Mouse (Mus musculus) ovary, adult 18-20 months (tissue): ENCODE results near the gene 2410004B18Rik.
"Not testable (repeated sequence)": the region's sequence is repeated elsewhere in the genome, so short reads cannot be mapped to it uniquely, and the experiment has no call there.

ENCODE experiments used
- DNase-seq: peaks from one replicate; pipeline ENCODE4 v3.0.0; 2022; ENCODE audit warnings: low spot score, mixed read lengths

The 2410004B18Rik gene

GRCm38 (mm10) chr3:145937505-145938404 lies at the start of gene 2410004B18Rik:
Gene 2410004B18Rik (plus strand): TSS chr3:145938014.
- DNase-seq, result peak; percentile 78

- no peak for DNase-seq
Measured at GRCm38 (mm10) chr3:145890346-145891132, 47.3 kb upstream of the 2410004B18Rik start.

GRCm38 (mm10) chr3:145892451-145892850 lies 45.4 kb upstream of the 2410004B18Rik start:
- DNase-seq, result no peak

GRCm38 (mm10) chr3:145894131-145894530 lies 43.7 kb upstream of the 2410004B18Rik start:
- DNase-seq, result no peak

- no peak for DNase-seq
Measured at GRCm38 (mm10) chr3:145897749-145898148, 40.1 kb upstream of the 2410004B18Rik start.

- DNase-seq, result no peak
Measured at GRCm38 (mm10) chr3:145899832-145900231, 38.0 kb upstream of the 2410004B18Rik start.

- no peak for DNase-seq
Measured at GRCm38 (mm10) chr3:145903530-145903929, 34.3 kb upstream of the 2410004B18Rik start.

- no peak for DNase-seq
Measured at GRCm38 (mm10) chr3:145904850-145905776, 32.7 kb upstream of the 2410004B18Rik start.

GRCm38 (mm10) chr3:145906582-145906981 lies 31.2 kb upstream of the 2410004B18Rik start:
- DNase-seq, result no peak

- DNase-seq, result no peak
Measured at GRCm38 (mm10) chr3:145912512-145912911, 25.3 kb upstream of the 2410004B18Rik start.

GRCm38 (mm10) chr3:145913263-145913662 lies 24.6 kb upstream of the 2410004B18Rik start:
- DNase-seq, result no peak

GRCm38 (mm10) chr3:145913942-145914341 lies 23.9 kb upstream of the 2410004B18Rik start:
- not testable (repeated sequence) for DNase-seq

GRCm38 (mm10) chr3:145916374-145916773 lies 21.4 kb upstream of the 2410004B18Rik start:
- no peak for DNase-seq

GRCm38 (mm10) chr3:145916826-145917225 lies 21.0 kb upstream of the 2410004B18Rik start:
- no peak for DNase-seq

GRCm38 (mm10) chr3:145922019-145922854 lies 15.6 kb upstream of the 2410004B18Rik start, which contains the start of gene Bcl10:
Gene Bcl10 (plus strand): TSS chr3:145922804.
- DNase-seq, result no peak

GRCm38 (mm10) chr3:145922971-145923370 lies 14.8 kb upstream of the 2410004B18Rik start:
- DNase-seq, result no peak

- peak; percentile 99 for DNase-seq
Measured at GRCm38 (mm10) chr3:145923874-145924577, 13.8 kb upstream of the 2410004B18Rik start.

GRCm38 (mm10) chr3:145924649-145925337 lies 13.0 kb upstream of the 2410004B18Rik start:
- DNase-seq, result peak; percentile 34

GRCm38 (mm10) chr3:145925506-145925905 lies 12.3 kb upstream of the 2410004B18Rik start:
- no peak for DNase-seq
